Mouse (Mus musculus) hindbrain, embryonic 11.5 days (tissue): Measurements from ENCODE around the gene Ugt1a10. TPM values are rescaled to one million over a fixed set of nuclear protein-coding genes. Genes with fewer than 3 reads are reported as not detected.
"Not testable (repeated sequence)": the region's sequence is repeated elsewhere in the genome, so short reads cannot be mapped to it uniquely, and the experiment has no call there.

Experiments used
- ATAC-seq: fragments of 200-750 bp; cut with Nextera tagmentation; 2 replicates; pipeline ENCODE4 v1.8.0; 2017; ENCODE audit warnings: mild to moderate bottlenecking, moderate TSS enrichment, moderate library complexity; ENCODE audit not compliant: low FRiP score
- DNase-seq: peaks from one replicate; pipeline ENCODE4 v3.0.0-alpha.2; 2015; ENCODE audit warnings: low spot score
- H3K27ac ChIP-seq: fragments of 300-500 bp; sonication (generic); 2 replicates; pipeline ENCODE4 v1.5.1; 2014; ENCODE audit warnings: mild to moderate bottlenecking, low read depth, low read length
- H3K27me3 ChIP-seq: fragments of 300-500 bp; sonication (generic); 2 replicates; pipeline ENCODE4 v1.6.1; 2014; ENCODE audit warnings: mild to moderate bottlenecking, low read length, moderate library complexity, mixed read lengths; ENCODE audit not compliant: control insufficient read depth, insufficient read depth
- H3K36me3 ChIP-seq: fragments of 300-500 bp; sonication (generic); 2 replicates; pipeline ENCODE4 v1.6.1; 2014; ENCODE audit warnings: mild to moderate bottlenecking, low read length, moderate library complexity, mixed read lengths; ENCODE audit not compliant: control insufficient read depth, insufficient read depth
- H3K4me1 ChIP-seq: fragments of 300-500 bp; sonication (generic); replicated peaks from 2 replicates; pipeline ENCODE4 v1.6.1; 2014; ENCODE audit warnings: low read length, mixed read lengths; ENCODE audit not compliant: control insufficient read depth, insufficient read depth
- H3K4me2 ChIP-seq: fragments of 300-500 bp; sonication (generic); replicated peaks from 2 replicates; pipeline ENCODE4 v1.6.1; 2014; ENCODE audit warnings: mild to moderate bottlenecking, low read depth, low read length
- H3K4me3 ChIP-seq: fragments of 300-500 bp; sonication (generic); 2 replicates; pipeline ENCODE4 v1.5.1; 2014; ENCODE audit warnings: low read depth, low read length
- H3K9ac ChIP-seq: fragments of 300-500 bp; sonication (generic); 2 replicates; pipeline ENCODE4 v1.6.1; 2014; ENCODE audit warnings: low read depth, low read length
- H3K9me3 ChIP-seq: fragments of 300-500 bp; sonication (generic); 2 replicates; pipeline ENCODE4 v1.6.1; 2016; ENCODE audit warnings: low read length; ENCODE audit not compliant: control insufficient read depth
- WGBS: fragments of 180-500 bp; shearing (Covaris S2); extraction: QIAGEN DNeasy Blood & Tissue Kit; methylation state at CpG from one replicate; pipeline ENCODE4 v1.1.7; 2014; 5-methylcytosine and 5-hydroxymethylcytosine counted together
- polyA plus RNA-seq: library from polyadenylated mRNA; unstranded; fragments of >200 nt; fragmentation: Nextera tagmentation; extraction: Ambion mirVana; gene quantifications from 2 replicates; pipeline ENCODE4 v1.2.1, GENCODE M21; 2014

Ugt1a10 gene
- polyA plus RNA-seq, 1 experiment from 2014 or later: not detected

DNA sequence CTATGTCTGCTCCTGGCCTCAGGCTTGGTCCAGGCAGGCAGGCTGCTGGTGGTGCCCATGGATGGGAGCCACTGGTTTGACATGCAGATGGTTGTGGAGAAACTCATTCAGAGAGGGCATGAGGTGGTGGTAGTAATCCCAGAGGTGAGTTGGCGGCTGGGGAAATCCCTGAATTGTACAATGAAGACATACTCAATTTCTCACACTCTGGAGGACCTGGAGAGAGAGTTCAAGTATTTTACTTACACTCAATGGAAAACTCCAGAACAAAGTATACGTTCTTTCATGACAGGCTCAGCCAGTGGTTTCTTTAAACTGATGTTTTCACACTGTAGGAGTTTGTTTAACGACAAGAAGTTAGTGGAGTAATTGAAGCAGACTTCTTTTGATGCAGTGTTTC is 29.9 kb upstream of the Ugt1a10 start:
- H3K9ac ChIP-seq, H3K27ac ChIP-seq, ATAC-seq, H3K4me1 ChIP-seq, H3K4me3 ChIP-seq, H3K9me3 ChIP-seq, H3K27me3 ChIP-seq, H3K36me3 ChIP-seq, DNase-seq, H3K4me2 ChIP-seq: not testable (repeated sequence)
- 82% methylated on average over 3 of the region's 3 CpGs for WGBS

DNA sequence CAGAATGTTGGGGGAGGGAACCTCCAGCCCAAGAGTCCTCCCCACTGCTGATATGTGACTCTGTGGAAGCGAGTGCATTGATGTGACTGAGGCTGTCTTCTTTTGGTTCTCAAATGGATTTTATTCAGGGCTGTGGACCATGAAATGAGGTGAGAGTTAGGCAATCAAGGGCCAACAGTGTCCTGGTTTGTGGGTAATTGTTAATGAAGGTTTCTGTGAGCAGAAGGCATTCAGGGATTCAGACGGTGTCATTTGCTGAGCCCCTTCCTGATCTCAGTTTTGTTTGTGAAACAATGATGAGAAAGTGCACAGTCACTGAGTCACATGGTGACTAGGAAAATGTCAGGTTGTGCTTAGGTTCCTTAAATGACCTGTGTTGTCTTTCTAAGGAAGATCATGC is 12.1 kb upstream of the Ugt1a10 start:
- H3K9ac ChIP-seq, H3K4me2 ChIP-seq, ATAC-seq, H3K27me3 ChIP-seq, H3K4me1 ChIP-seq, DNase-seq, H3K27ac ChIP-seq, H3K36me3 ChIP-seq, H3K4me3 ChIP-seq, H3K9me3 ChIP-seq: not testable (repeated sequence)
- WGBS: 89% methylated on average over 1 of the region's 2 CpGs

DNA sequence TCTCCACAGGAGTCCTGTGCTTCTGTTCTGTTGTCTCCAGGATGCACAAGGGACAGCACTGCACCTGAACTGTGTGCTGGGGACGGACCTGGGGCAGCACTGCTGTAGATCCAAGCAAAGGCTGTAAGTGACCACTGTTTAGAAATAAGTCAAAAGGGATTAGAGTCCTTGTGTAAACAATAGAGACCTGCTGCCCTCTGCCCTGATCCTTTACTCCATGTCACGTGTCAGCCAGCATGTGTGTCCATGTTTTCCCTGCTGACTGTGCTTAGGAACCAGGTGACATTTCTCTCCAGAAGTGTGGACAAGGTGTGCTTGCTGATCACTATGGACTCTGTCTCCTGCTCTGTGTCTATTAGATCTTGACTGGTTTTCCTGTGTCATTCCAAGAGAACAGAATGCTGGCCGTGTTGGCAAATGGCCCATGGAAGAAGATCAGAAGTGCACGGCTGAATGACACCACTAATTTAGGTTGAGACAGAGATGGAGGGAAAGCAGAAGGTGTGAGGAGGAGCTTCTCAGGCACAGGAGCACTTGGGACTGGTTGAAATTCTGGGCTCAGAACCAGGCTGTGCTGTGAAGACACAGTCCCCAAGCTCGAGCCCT is 10.3 kb upstream of the Ugt1a10 start:
- 83% methylated on average over 3 of the region's 5 CpGs for WGBS
- DNase-seq, H3K9me3 ChIP-seq, H3K27ac ChIP-seq, H3K27me3 ChIP-seq, ATAC-seq, H3K4me2 ChIP-seq, H3K36me3 ChIP-seq, H3K9ac ChIP-seq, H3K4me1 ChIP-seq, H3K4me3 ChIP-seq: not testable (repeated sequence)

DNA sequence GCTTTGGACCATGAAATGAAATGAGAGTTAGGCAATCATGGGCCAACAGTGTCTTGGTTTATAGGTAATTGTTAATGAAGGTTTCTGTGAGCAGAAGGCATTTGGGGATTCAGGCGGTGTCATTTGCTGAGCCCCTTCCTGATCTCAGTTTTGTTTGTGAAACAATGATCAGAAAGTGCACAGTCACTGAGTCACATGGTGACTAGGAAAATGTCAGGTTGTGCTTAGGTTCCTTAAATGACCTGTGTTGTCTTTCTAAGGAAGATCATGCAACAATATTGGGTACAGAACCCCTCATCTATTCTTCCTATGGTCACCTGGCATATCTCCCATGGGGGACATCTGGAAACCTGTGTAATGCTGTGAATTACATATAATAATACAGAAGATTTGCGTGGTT is 7.8 kb upstream of the Ugt1a10 start:
- not testable (repeated sequence) for H3K4me2 ChIP-seq, ATAC-seq, H3K9ac ChIP-seq, H3K9me3 ChIP-seq, H3K27me3 ChIP-seq, H3K27ac ChIP-seq, H3K4me1 ChIP-seq, H3K36me3 ChIP-seq, DNase-seq, H3K4me3 ChIP-seq
- 73% methylated on average over 2 of the region's 2 CpGs for WGBS

DNA sequence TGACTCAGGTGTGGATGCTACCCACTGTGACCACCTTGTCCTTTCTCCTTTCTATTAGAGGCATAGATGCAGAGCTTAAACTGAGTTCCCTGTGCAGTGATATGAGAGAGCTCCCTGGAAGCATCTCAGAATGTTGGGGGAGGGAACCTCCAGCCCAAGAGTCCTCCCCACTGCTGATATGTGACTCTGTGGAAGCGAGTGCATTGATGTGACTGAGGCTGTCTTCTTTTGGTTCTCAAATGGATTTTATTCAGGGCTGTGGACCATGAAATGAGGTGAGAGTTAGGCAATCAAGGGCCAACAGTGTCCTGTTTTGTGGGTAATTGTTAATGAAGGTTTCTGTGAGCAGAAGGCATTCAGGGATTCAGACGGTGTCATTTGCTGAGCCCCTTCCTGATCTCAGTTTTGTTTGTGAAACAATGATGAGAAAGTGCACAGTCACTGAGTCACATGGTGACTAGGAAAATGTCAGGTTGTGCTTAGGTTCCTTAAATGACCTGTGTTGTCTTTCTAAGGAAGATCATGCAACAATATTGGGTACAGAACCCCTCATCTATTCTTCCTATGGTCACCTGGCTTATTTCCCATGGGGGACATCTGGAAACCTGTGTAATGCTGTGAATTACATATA is 11.4 kb downstream of the Ugt1a10 start:
- not testable (repeated sequence) for H3K9ac ChIP-seq, ATAC-seq, H3K36me3 ChIP-seq, H3K27me3 ChIP-seq, H3K4me3 ChIP-seq, H3K4me2 ChIP-seq, H3K27ac ChIP-seq, H3K9me3 ChIP-seq, DNase-seq, H3K4me1 ChIP-seq
- 60% methylated on average over 1 of the region's 2 CpGs for WGBS

DNA sequence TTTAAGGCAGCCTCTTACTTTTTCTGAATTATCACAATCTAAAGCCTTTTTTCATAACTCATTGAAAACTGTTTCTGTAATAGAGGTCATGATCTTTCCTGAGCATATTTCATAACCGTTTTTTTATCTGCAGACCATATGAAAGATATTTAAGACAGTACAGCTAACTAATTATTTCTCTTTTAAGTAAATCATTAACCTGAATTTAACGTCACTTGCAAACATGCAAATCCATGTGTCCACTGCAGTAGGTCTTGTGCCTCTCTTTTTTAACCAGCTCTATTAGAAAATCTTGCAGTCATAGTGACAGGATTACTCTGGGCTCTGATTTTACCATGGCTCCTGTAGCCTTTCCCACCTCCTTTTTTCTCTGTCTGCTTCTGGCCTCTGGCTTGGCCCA is 15.3 kb downstream of the Ugt1a10 start, which contains the start of gene Ugt1a9:
Ugt1a9 (plus strand) TSS at position 306 of the 400 bp plus-strand sequence.
- no peaks in the 10 kb centered on the region for H3K36me3 ChIP-seq
- WGBS: 83% methylated on average over 2 of the region's 2 CpGs
- H3K27ac ChIP-seq: no peak within 1 kb of the TSS

DNA sequence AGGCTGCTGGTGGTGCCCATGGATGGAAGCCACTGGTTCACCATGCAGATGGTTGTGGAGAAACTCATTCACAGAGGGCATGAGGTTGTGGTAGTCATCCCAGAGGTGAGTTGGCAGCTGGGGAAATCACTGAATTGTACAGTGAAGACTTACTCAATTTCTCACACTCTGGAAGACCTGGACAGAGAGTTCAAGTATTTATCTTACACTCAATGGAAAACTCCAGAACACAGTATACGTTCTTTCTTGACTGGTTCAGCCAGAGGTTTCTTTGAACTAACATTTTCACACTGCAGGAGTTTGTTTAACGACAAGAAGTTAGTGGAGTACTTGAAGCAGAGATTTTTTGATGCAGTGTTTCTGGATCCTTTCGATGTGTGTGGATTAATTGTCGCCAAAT is 15.7 kb downstream of the Ugt1a10 start:
- no peak overlapping the region for H3K4me2 ChIP-seq
- no peak overlapping the region for H3K4me3 ChIP-seq
- no peak overlapping the region for H3K27ac ChIP-seq
- 86% methylated on average over 4 of the region's 4 CpGs for WGBS
- ATAC-seq: no peak
- DNase-seq: no peak
- H3K4me1 ChIP-seq: no peaks in the 10 kb centered on the region
- H3K9ac ChIP-seq: no peak overlapping the region
- H3K27me3 ChIP-seq: no peaks in the 10 kb centered on the region
- H3K9me3 ChIP-seq: no peaks in the 10 kb centered on the region
- no peaks in the 10 kb centered on the region for H3K36me3 ChIP-seq

More for the DNA sequence above, 15.3 kb downstream of the Ugt1a10 start, which contains the start of gene Ugt1a9:
- Histone ChIP-seq H3K4me1 (no peaks in the 10 kb centered on the region), H3K27me3 (no peaks in the 10 kb centered on the region), H3K4me2 (no peak within 1 kb of the TSS), H3K4me3 (no peak within 1 kb of the TSS), H3K9me3 (no peaks in the 10 kb centered on the region), H3K9ac (no peak within 1 kb of the TSS)
- no peak for ATAC-seq
- DNase-seq: no peak

DNA sequence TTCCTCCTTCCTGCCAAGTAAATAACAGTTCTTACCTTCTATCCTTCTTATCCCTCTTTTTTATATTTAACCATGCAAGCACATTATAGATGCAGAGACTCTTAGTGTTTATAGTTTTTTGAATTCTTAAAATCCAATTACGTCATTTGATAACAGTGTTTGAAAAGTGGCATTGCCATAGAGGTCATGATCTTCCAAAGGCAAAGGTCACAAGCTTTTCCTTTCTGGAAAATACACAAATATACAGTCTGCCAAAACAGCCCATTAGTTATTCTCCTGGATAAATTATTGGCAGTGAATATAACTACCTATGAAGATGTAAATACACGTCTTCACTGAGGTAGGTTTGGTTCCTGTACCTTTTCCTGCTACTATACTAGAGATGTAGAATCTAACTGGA is 19.3 kb downstream of the Ugt1a10 start:
- H3K9ac ChIP-seq: no peak overlapping the region
- H3K4me1 ChIP-seq: no peaks in the 10 kb centered on the region
- DNase-seq: no peak
- H3K9me3 ChIP-seq: no peaks in the 10 kb centered on the region
- no peak overlapping the region for H3K4me3 ChIP-seq
- H3K27ac ChIP-seq: no peak overlapping the region
- no peak overlapping the region for H3K4me2 ChIP-seq
- ATAC-seq: no peak
- H3K36me3 ChIP-seq: no peaks in the 10 kb centered on the region
- WGBS: 91% methylated on average over 2 of the region's 2 CpGs
- H3K27me3 ChIP-seq: no peaks in the 10 kb centered on the region

DNA sequence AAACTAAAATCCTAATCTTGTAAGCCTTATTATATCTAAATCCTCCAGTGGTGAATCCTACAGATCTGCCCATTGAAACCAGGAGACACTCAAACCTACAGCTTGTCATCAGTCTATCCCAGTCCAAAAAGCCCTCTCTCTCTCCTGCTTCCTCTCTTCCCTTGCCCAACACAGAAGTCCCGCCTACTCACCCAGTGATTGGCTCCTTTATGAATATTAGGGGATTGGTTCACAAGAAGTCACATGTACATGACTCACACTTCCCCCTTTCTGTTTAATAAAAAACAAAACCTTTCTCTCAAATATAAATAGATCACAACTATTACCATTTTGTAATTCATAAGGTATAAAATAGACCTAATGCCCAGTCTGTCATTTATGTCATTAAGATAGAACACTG is 21.9 kb downstream of the Ugt1a10 start:
- no peak overlapping the region for H3K4me2 ChIP-seq
- no peaks in the 10 kb centered on the region for H3K27me3 ChIP-seq
- no peak for ATAC-seq
- H3K4me3 ChIP-seq: no peak overlapping the region
- H3K9ac ChIP-seq: no peak overlapping the region
- no peak overlapping the region for H3K27ac ChIP-seq
- WGBS: 95% methylated on average over 1 of the region's 1 CpGs
- no peaks in the 10 kb centered on the region for H3K4me1 ChIP-seq
- no peaks in the 10 kb centered on the region for H3K9me3 ChIP-seq
- H3K36me3 ChIP-seq: no peaks in the 10 kb centered on the region
- DNase-seq: no peak
